Mouse (Mus musculus) CD8-positive naive resting alpha-beta T cell, adult 2 months (primary cell): ENCODE data around the gene Ssu72.
A peak's percentile ranks its signal among the peaks of the same experiment; 100 is the strongest.
"Not testable (repeated sequence)": the region's sequence is repeated elsewhere in the genome, so short reads cannot be mapped to it uniquely, and the experiment has no call there.

Source experiments
- DNase-seq, 2 experiments: peaks; one replicate each; pipeline ENCODE4 v3.0.0; 2022; ENCODE audit warnings: low read depth in 2 of 2, low spot score in 2 of 2

Gene Ssu72

DNA sequence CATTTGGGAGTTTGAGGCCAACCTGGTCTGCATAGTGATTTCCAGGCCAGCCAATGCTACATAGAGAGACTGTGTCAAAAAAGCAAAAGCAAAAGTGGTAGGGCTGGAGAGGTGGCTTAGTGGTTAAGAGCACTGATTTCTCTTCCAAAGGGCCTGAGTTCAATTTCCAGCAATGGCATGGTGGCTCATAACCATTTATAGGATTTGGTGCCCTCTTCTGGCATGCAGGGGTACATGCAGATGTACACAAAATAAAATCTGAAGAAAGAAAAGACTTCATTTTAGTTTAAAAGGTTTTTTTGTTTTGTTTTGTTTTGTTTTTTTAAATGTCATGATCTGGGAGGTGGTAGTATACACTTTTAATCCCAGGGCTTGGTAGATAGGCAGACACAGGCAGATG is 4.2 kb upstream of the Ssu72 start:
- no peak for DNase-seq

- DNase-seq: no peak
Measured at GRCm38 (mm10) chr4:155703425-155703929, 1.1 kb upstream of the Ssu72 start.

GRCm38 (mm10) chr4:155705592-155705929 is 961 bp downstream of the Ssu72 start:
- DNase-seq: no peak

- no peak for DNase-seq
Measured at GRCm38 (mm10) chr4:155708582-155708981, 4.0 kb downstream of the Ssu72 start.

GRCm38 (mm10) chr4:155708988-155709387 is 4.4 kb downstream of the Ssu72 start:
- DNase-seq: no peak

DNA sequence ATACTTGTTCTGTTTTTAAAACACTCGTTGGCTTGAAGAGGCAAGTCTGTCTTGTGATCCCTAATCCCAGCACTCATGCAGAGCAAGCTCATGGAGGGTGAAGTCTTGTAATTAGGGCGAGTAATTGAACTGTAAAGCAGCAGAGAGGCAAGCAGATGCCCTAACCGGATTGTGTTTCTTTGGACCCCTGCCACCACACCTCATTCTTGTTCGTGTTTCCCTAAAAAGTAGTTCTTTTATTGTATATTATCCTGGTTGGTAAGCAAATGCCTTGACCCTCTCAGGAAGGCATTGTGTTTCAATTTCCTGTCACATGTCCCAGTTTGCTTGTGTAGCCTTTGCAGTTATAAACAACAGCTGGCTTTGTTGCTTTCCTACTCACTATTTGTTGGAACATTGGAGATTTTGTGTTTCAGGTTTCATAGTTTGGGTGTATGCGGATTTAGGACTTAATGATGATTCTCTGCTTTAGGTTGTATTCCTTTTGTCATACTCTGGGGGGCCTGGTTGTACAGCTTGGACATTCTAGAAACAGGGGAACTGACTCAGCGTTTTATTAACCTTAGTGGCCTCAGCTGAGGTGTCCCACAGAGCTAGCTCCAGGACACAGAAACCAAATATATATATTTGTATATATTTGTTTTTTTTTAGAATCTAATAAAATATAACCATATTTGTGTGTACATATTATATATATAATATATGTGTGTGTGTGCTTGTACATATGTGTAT is 6.1 kb downstream of the Ssu72 start:
- DNase-seq: no peak

DNA sequence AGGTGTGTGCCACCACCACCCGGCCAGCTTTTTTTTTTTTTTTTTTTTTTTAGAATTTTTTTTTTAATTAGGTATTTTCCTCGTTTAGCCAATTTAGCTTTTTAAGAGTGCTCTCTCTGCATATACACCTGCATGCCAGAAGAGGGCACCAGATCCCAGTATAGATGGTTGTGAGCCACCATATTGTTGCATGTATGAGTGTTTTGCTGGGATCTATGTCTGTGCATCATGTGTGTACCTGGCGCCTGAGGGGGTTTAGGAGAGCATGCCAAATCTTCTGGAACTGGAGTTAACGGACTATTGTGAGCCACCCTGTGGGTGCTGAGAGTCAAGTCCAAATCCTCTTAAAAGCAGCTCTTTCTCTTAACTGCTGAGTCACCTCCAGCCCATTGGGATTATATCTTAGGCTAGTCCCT is 17.1 kb downstream of the Ssu72 start:
- peak; percentile 26 to 35 for DNase-seq

DNA sequence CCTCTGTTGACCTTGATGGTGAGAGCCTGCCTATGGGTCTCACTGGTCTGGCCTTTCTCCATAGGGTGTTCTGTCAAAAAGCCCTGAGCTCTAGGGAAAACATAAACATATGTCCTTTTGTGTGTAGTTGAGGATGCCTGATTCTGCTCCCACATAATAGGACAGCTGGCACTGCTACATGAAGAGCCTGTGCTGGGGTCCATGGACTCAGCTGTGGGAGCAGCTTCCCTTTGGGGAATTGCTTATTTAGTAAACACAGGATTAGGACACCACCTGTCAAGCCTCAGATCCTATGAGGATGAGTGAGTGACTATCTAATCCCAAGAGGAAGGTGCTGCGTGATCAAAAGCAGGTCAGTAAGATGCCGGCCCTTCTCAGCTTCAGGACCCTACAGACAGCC is 23.4 kb downstream of the Ssu72 start:
- DNase-seq: no peak

GRCm38 (mm10) chr4:155733267-155733666 is 28.7 kb downstream of the Ssu72 start:
- DNase-seq: no peak

- DNase-seq: peak; percentile 60 to 74
Measured at GRCm38 (mm10) chr4:155734350-155734941, 29.8 kb downstream of the Ssu72 start, which contains the start of gene Tmem240. TSS of gene Tmem240 (plus strand) at chr4:155734800.

DNA sequence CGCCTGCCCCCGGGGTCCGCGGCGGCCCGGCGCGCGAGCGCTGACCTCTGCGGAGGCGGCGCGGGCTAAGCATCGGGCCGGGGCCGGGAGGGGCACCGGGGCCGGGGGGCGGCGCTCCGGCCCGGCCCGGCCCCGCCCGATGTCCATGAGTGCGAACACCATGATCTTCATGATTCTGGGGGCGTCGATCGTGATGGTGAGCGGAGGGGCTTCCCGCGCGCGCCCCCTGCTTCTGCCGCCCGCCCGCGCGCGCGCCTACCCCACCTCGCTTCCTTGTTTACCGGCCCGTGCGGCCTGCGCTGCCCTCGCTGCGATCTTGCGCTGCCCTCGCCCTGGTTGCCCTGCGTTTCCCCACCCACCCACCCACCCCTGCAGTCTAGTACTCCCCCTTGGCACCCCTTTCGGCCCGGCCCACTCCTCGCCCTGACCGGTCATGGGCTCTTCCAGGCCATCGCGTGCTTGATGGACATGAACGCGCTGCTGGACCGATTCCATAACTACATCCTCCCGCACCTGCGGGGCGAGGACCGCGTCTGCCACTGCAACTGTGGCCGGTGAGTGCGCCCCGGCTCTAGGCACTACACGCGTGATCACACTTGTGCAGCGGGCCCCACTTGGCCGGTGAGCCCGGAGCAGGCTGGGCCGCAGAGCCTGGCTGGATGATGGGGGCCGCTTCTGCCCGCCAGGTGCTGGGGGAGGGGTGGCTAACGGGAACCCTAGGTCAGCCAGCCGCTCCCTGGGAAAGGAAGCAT is 30.5 kb downstream of the Ssu72 start:
- DNase-seq: peak; percentile 15 to 18

- peak in 1 of 2 experiments; percentile 3 for DNase-seq
Measured at GRCm38 (mm10) chr4:155735788-155736187, 31.2 kb downstream of the Ssu72 start.

GRCm38 (mm10) chr4:155736421-155736820 is 31.8 kb downstream of the Ssu72 start:
- no peak for DNase-seq

DNA sequence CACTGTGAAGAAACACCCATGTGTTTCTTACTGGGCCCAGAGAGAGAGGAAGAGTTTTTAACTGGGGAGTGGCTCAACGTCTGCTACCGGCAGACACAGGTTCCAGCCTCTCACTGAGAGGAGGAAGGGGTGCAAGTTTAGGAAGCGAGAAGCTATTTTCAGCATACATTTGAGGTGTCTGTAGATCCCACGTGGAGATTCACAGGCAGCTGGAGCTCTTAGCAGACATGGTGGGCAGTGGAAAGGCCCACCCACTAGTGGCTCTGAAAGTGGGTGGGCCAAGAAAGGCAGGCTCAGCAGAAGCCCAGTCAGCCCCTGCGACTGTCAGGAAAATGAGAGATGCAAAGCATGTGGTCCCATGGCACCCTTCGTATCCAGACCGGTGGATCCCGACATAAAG is 33.7 kb downstream of the Ssu72 start:
- DNase-seq: no peak

DNA sequence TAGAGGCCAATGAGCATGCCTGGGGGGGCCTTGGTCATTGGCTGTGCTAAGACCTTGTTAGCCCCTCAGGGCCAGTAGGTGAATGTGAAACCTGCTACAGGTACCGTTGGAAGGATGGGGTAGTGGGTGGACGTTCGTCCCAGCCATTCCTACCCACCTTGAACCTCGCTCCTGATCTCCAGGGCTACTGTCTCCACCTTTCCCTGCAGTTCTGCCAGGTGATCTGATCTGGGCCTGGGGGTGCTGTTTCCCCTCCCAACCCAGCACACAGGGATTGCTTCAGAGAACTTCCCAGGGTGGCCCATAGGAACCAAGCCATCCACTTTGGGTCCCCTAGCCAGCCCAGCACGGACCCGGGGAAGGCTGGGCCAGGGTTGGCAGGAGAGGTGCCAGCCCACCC is 34.6 kb downstream of the Ssu72 start:
- DNase-seq: no peak

DNA sequence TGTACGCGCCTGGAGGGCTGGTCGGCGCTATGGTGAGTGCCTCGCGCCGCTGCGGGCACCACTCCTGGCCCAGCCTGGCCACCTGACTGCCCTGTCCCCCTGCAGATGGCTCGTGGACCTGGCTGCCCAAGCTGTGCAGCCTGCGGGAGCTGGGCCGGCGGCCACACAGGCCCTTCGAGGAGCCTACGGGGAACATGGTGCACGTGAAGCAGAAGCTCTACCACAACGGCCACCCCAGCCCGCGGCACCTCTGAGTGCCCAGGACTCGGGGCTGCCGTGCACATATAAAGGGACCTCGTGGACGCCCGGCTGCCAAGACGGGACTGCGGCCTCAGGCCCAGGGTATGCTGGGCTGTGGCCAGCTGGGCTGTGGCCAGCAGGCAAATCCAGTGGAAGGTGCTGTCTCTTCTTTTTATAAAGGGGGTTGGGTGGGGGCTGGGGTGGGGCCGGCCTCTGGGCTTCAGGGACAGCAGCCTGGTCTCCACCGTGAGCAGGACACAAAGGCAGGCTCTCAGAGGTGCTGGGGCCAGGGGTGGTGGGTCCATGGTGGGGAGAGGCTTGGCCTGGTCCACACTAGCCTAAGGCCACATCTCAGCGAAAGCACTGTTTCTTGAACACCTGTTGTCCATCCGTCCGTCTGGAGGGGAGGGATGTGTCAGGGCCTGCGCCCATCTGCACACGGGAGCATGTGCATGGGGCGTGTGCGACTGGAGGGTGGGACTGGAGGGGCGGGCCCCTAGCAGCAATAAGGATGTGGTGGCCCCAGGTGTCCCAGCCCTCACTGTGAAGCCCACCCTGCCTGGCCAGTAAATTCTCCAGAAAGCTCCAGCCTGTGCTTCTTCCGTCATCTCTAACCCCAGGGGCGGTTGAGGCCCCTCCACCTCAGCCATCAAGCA is 35.4 kb downstream of the Ssu72 start:
- no peak for DNase-seq

GRCm38 (mm10) chr4:155740681-155741080 is 36.1 kb downstream of the Ssu72 start:
- not testable (repeated sequence) for DNase-seq

DNA sequence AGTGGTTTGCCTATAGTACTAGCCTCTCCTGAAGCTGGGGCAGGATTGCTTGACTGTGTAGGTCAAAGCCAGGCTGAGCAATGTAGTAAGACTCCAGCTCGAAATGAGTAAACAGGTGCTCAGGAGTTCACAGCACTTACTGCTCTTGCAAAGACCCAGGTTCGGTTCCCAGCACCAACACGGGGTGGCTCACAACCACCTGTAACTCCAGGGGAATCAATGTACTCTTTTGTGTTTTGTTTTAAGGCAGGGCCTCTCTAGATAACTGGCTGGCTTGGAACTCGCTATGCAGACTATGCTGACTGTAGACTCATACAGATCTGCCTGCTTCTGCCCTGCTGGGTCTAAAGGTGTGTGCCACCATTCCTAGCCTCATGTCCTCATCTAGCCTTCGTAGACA is 38.1 kb downstream of the Ssu72 start:
- no peak for DNase-seq

- no peak for DNase-seq
Measured at GRCm38 (mm10) chr4:155744474-155744873, 39.9 kb downstream of the Ssu72 start.

DNA sequence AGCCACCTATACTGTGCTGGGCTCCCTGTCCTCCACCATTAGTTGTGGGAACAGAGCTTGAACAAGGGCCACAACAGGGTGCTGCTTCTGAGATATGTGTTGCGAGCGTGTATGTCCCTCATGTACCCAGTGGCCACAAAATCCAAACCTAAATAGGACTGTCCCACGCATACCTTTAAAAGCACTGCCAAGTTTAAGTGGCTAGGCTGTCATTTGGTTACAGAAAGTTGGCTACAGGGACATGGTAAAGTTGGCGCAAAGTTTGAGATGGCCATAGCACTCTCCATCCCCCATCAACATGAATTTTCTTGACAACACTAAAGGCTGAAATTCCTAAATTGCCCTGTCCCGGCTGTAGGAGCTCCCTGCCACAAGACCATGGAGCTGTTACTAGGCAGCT is 40.5 kb downstream of the Ssu72 start:
- no peak for DNase-seq

GRCm38 (mm10) chr4:155746036-155746548 is 41.5 kb downstream of the Ssu72 start:
- DNase-seq: no peak
